ENCODE assay signal across 8 mouse cellular contexts in genomic region chr10:7792254-7792750, GRCm38 (mm10). TPM values are rescaled to one million over a fixed set of nuclear protein-coding genes. Genes with fewer than 3 reads are reported as not detected.
A peak's percentile ranks its signal among the peaks of the same experiment; 100 is the strongest.
DNase-seq lines count a peak whose midpoint lies in the region; ATAC-seq and TF ChIP-seq lines count a peak whose summit lies in the region.

No protein-coding gene starts in this region.

- peak overlapping the region; percentile 90 for H3K9ac ChIP-seq in liver, embryonic 13.5 days
- H3K9ac ChIP-seq in stomach, postnatal 0 days (ENCODE audit: low read length) = peak overlapping the region; percentile 92

- H3K4me2 ChIP-seq in liver, embryonic 13.5 days = peak overlapping the region; percentile 77
- H3K4me2 ChIP-seq in stomach, postnatal 0 days (replicated peaks; ENCODE audit: low read depth) = peak overlapping the region; percentile 47

- H3K4me3 ChIP-seq in cerebellum, adult 2 months (replicated peaks; ENCODE audit: insufficient read depth, low read depth, low read length) = peak overlapping the region; percentile 96
- peak overlapping the region; percentile 90 for H3K4me3 ChIP-seq in testis, adult 2 months (ENCODE audit: control insufficient read depth, low read depth, low read length)
- H3K4me3 ChIP-seq in liver, embryonic 13.5 days (replicated peaks) = peak overlapping the region; percentile 93
- peak overlapping the region; percentile 90 for H3K4me3 ChIP-seq in stomach, postnatal 0 days (ENCODE audit: low read depth, low read length)

- peak; percentile 53 for ATAC-seq in liver, embryonic 13.5 days (ENCODE audit: low read depth)
- peak; percentile 19 for ATAC-seq in stomach, postnatal 0 days (ENCODE audit: low FRiP score, low TSS enrichment)

- peaks cover 3% of the 10 kb centered on the region for H3K4me1 ChIP-seq in cerebellum, adult 2 months (ENCODE audit: control insufficient read depth, insufficient read depth, low read length)
- peaks cover 2% of the 10 kb centered on the region for H3K4me1 ChIP-seq in testis, adult 2 months (ENCODE audit: control insufficient read depth, insufficient read depth, low read length)
- H3K4me1 ChIP-seq in liver, embryonic 13.5 days (replicated peaks) = peaks cover 29% of the 10 kb centered on the region
- peaks cover 4% of the 10 kb centered on the region for H3K4me1 ChIP-seq in stomach, postnatal 0 days (replicated peaks; ENCODE audit: control insufficient read depth, insufficient read depth)

- H3K27ac ChIP-seq in cerebellum, adult 2 months (ENCODE audit: insufficient read depth, low read length) = peak overlapping the region; percentile 61
- peak overlapping the region; percentile 64 for H3K27ac ChIP-seq in testis, adult 2 months (ENCODE audit: control insufficient read depth, insufficient read depth, low read depth, low read length)
- H3K27ac ChIP-seq in liver, embryonic 13.5 days = peak overlapping the region; percentile 81
- peak overlapping the region; percentile 85 for H3K27ac ChIP-seq in stomach, postnatal 0 days (replicated peaks)

- no peak for TF ChIP-seq CTCF in cerebellum, adult 2 months (IDR thresholded peaks at IDR 0.05; ENCODE audit: borderline replicate concordance, insufficient read depth, low read depth, low read length)
- TF ChIP-seq CTCF in testis, adult 2 months (IDR thresholded peaks at IDR 0.05; ENCODE audit: control insufficient read depth, insufficient read depth, insufficient replicate concordance, low read depth, low read length) = no peak
- no peak for TF ChIP-seq CTCF in stomach, postnatal 0 days (IDR thresholded peaks at IDR 0.05; ENCODE audit: low read depth)

- TF ChIP-seq EP300 in stomach, postnatal 0 days (optimal IDR thresholded peaks at IDR 0.05) = no peak

- WGBS in cerebellum, adult 2 months = under 1% methylated on average over 10 of the region's 10 CpGs
- under 1% methylated on average over 10 of the region's 10 CpGs for WGBS in liver, embryonic 13.5 days (ENCODE audit: insufficient replicate concordance)
- 1% methylated on average over 10 of the region's 10 CpGs for WGBS in stomach, postnatal 0 days

- no peaks in the 10 kb centered on the region for H3K27me3 ChIP-seq in cerebellum, adult 2 months (ENCODE audit: control insufficient read depth, insufficient read depth, low read length)
- H3K27me3 ChIP-seq in testis, adult 2 months (ENCODE audit: control insufficient read depth, insufficient read depth, low read length) = no peaks in the 10 kb centered on the region
- no peaks in the 10 kb centered on the region for H3K27me3 ChIP-seq in liver, embryonic 13.5 days
- no peaks in the 10 kb centered on the region for H3K27me3 ChIP-seq in stomach, postnatal 0 days (ENCODE audit: control insufficient read depth, insufficient read depth, low read length)

- no peak for DNase-seq in cerebellum, adult 2 months
- no peak for DNase-seq in cerebellum, postnatal 4 days (ENCODE audit: low spot score in 2 of 2)
- DNase-seq in testis, postnatal 14 days (ENCODE audit: low spot score) = no peak
- no peak for DNase-seq in liver, embryonic 13.5 days
- no peak for DNase-seq in stomach, postnatal 0 days (ENCODE audit: low spot score)
- no peak for DNase-seq in layer of hippocampus, postnatal 10 days (ENCODE audit: low spot score in 2 of 2)
- DNase-seq in spleen, postnatal 4 days (ENCODE audit: low spot score in 2 of 2) = no peak

- no peak for TF ChIP-seq POLR2A in cerebellum, adult 2 months (IDR thresholded peaks at IDR 0.05; ENCODE audit: borderline replicate concordance, insufficient read depth, low read length)
- TF ChIP-seq POLR2A in testis, adult 2 months (IDR thresholded peaks at IDR 0.05; ENCODE audit: control insufficient read depth, low read depth, low read length) = no peak

- peaks cover 3% of the 10 kb centered on the region for H3K36me3 ChIP-seq in testis, adult 2 months (ENCODE audit: control insufficient read depth, insufficient read depth, low read length)
- H3K36me3 ChIP-seq in liver, embryonic 13.5 days = peaks cover 35% of the 10 kb centered on the region
- no peaks in the 10 kb centered on the region; the same call in 1 of the 2 replicates for H3K36me3 ChIP-seq in stomach, postnatal 0 days (ENCODE audit: control insufficient read depth, insufficient read depth, low read length)

- H3K9me3 ChIP-seq in liver, embryonic 13.5 days (replicated peaks) = no peaks in the 10 kb centered on the region
- no peaks in the 10 kb centered on the region for H3K9me3 ChIP-seq in stomach, postnatal 0 days (ENCODE audit: control insufficient read depth, low read length)

RNA-seq across cellular contexts. Expression of gene Ginm1, which starts 0.3 kb away (rescaled TPM):
- polyA plus RNA-seq in cerebellum, adult 2 months (2012; rRNA removed) = 27.6 and 34.1 TPM in 2 replicates
- 19.1 and 19.9 TPM in 2 replicates for polyA plus RNA-seq in testis, adult 2 months (2012; rRNA removed)
- polyA plus RNA-seq in liver, embryonic 13.5 days (2015; fragmentation: Nextera tagmentation; extraction: Ambion mirVana) = 31.7 and 36.3 TPM in 2 replicates
- 88.8 and 95.0 TPM in 2 replicates for polyA plus RNA-seq in stomach, postnatal 0 days (2015; fragmentation: Nextera tagmentation; extraction: Ambion mirVana)
- 10 to 100 TPM; 25.6 to 26.0 TPM for total RNA-seq in layer of hippocampus, postnatal 10 days (2021)

RNA-seq across cellular contexts. Expression of gene Ppil4, which starts 0.4 kb away (rescaled TPM):
- 22.3 and 23.1 TPM in 2 replicates for polyA plus RNA-seq in cerebellum, adult 2 months (2012; rRNA removed)
- 6.0 and 7.7 TPM in 2 replicates for polyA plus RNA-seq in testis, adult 2 months (2012; rRNA removed)
- 26.0 and 29.8 TPM in 2 replicates for polyA plus RNA-seq in liver, embryonic 13.5 days (2015; fragmentation: Nextera tagmentation; extraction: Ambion mirVana)
- polyA plus RNA-seq in stomach, postnatal 0 days (2015; fragmentation: Nextera tagmentation; extraction: Ambion mirVana) = 21.3 and 23.3 TPM in 2 replicates
- 10 to 100 TPM; 34.0 to 38.9 TPM for total RNA-seq in layer of hippocampus, postnatal 10 days (2021)

RNA-seq across cellular contexts. Expression of gene Zc3h12d, which starts 40.0 kb away (rescaled TPM):
- polyA plus RNA-seq in cerebellum, adult 2 months (2012; rRNA removed) = 0.11 and 0.13 TPM in 2 replicates
- polyA plus RNA-seq in testis, adult 2 months (2012; rRNA removed) = 0.17 and 0.18 TPM in 2 replicates
- polyA plus RNA-seq in liver, embryonic 13.5 days (2015; fragmentation: Nextera tagmentation; extraction: Ambion mirVana) = 0.22 and 0.23 TPM in 2 replicates
- 0.17 and 0.28 TPM in 2 replicates for polyA plus RNA-seq in stomach, postnatal 0 days (2015; fragmentation: Nextera tagmentation; extraction: Ambion mirVana)
- total RNA-seq in layer of hippocampus, postnatal 10 days (2021) = under 1 TPM; 0.16 to 0.22 TPM
